Mouse (Mus musculus): ENCODE measurements around the gene Mmp2. TPM values are rescaled to one million over a fixed set of nuclear protein-coding genes. Genes with fewer than 3 reads are reported as not detected.
"Not testable (repeated sequence)": the region's sequence is repeated elsewhere in the genome, so short reads cannot be mapped to it uniquely, and the experiment has no call there.

Mmp2 gene
- polyA plus RNA-seq (2011; ENCODE audit: insufficient read depth, insufficient read length, low replicate concordance, missing spikeins) = 3.0 and 9.6 TPM in 2 replicates

DNA sequence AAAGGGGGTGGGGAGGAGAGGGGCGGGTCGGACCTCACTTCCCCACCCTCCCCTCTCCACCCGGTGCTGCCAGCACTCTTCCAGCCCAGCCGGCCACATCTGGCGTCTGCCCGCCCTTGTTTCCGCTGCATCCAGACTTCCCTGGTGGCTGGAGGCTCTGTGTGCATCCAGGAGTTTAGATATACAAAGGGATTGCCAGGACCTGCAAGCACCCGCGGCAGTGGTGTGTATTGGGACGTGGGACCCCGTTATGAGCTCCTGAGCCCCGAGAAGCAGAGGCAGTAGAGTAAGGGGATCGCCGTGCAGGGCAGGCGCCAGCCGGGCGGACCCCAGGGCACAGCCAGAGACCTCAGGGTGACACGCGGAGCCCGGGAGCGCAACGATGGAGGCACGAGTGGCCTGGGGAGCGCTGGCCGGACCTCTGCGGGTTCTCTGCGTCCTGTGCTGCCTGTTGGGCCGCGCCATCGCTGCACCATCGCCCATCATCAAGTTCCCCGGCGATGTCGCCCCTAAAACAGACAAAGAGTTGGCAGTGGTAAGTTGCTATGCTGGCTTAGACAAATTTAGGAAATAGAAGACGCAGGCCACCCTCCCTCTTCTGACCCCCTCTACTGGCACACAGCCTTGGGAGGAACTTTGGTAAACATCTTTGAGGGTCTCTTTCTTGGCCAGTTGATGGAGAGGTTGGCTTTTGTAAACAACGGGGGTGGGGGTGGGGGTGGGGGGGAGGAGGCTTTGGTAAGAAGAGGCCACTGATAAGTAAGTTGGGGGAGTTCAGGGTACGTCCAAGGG, at the start of gene Mmp2:
TSS of gene Mmp2 (plus strand) at position 49 of the 792 bp plus-strand sequence.
- no peak within 1 kb of the TSS; the same call in 1 of the 2 replicates for H3K27ac ChIP-seq (ENCODE audit: control insufficient read depth, insufficient read depth, low read depth, low read length, poor library complexity)
- H3K4me1 ChIP-seq (ENCODE audit: control insufficient read depth, insufficient read depth, low read length) = no peaks in the 10 kb centered on the region; the same call in 1 of the 2 replicates
- 4% methylated on average over 36 of the region's 37 CpGs for WGBS
- no peak for TF ChIP-seq CTCF (IDR thresholded peaks at IDR 0.05; ENCODE audit: control insufficient read depth, insufficient read depth, low read length)
- no peak for TF ChIP-seq POLR2A (IDR thresholded peaks at IDR 0.05; ENCODE audit: borderline replicate concordance, control insufficient read depth, low read depth, low read length)
- no peak within 1 kb of the TSS for H3K4me3 ChIP-seq (replicated peaks; ENCODE audit: control insufficient read depth, low read depth, low read length)

DNA sequence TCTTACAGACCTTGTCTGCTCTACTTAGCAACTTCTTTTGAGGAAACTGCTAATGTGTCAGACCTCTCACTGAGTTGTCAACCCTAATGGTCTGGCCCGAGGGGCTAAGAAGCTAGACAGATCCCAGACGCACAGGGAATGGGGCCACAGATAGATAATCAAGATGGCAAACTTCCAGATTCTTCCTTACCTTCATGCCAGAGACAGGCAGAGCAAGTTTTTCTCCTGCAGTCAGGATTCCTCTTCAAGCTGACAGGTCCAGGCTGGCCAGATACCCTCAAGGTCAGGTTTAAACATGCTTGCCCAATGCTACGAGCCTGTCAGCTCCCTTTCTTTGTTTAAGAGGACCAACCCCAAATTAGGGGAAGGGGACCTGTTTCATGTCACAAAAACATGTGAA, 46.1 kb upstream of the Mmp2 start:
- WGBS = 72% methylated on average over 3 of the region's 3 CpGs
- H3K27ac ChIP-seq (ENCODE audit: control insufficient read depth, insufficient read depth, low read depth, low read length, poor library complexity) = no peak overlapping the region
- no peak for TF ChIP-seq CTCF (IDR thresholded peaks at IDR 0.05; ENCODE audit: control insufficient read depth, insufficient read depth, low read length)
- TF ChIP-seq POLR2A (IDR thresholded peaks at IDR 0.05; ENCODE audit: borderline replicate concordance, control insufficient read depth, low read depth, low read length) = no peak
- H3K4me1 ChIP-seq (ENCODE audit: control insufficient read depth, insufficient read depth, low read length) = no peaks in the 10 kb centered on the region
- no peak overlapping the region for H3K4me3 ChIP-seq (replicated peaks; ENCODE audit: control insufficient read depth, low read depth, low read length)

DNA sequence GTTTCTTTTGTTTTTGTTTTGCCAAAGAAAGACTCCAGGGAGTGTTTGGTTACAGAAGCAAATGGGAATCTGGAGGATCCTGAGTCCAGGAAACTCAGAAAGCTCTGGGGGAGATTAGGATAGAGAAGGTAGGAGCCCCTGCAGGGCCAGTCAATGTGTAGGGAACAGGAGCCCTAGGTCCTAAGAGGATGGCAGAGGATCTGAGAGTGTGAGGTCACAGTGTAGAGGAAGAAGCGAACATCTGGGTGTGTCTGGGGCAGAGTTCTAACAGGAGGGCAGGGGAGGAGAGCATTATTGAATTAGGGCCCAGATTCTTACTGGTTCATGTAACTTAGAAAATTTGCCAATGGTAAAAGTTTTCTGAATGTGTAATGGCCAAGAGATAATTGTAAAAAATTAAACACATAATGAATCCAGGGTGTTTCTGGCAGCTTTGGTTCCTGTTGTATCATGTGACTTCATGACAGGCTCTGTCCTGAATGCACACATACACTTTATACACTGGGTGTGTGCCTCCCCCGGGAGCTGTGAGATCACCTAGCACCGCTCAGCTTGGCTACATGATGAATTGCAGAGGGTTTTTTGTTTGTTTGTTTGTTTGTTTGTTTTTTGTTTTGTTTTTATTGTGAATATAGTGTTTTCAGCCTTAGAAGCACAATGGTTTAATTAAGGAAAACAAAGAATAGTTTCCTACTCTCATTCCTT, 43.0 kb upstream of the Mmp2 start:
- WGBS = 74% methylated on average over 3 of the region's 3 CpGs
- no peak for TF ChIP-seq POLR2A (IDR thresholded peaks at IDR 0.05; ENCODE audit: borderline replicate concordance, control insufficient read depth, low read depth, low read length)
- no peak for TF ChIP-seq CTCF (IDR thresholded peaks at IDR 0.05; ENCODE audit: control insufficient read depth, insufficient read depth, low read length)
- H3K27ac ChIP-seq (ENCODE audit: control insufficient read depth, insufficient read depth, low read depth, low read length, poor library complexity) = no peak overlapping the region
- H3K4me1 ChIP-seq (ENCODE audit: control insufficient read depth, insufficient read depth, low read length) = no peaks in the 10 kb centered on the region
- H3K4me3 ChIP-seq (replicated peaks; ENCODE audit: control insufficient read depth, low read depth, low read length) = no peak overlapping the region

DNA sequence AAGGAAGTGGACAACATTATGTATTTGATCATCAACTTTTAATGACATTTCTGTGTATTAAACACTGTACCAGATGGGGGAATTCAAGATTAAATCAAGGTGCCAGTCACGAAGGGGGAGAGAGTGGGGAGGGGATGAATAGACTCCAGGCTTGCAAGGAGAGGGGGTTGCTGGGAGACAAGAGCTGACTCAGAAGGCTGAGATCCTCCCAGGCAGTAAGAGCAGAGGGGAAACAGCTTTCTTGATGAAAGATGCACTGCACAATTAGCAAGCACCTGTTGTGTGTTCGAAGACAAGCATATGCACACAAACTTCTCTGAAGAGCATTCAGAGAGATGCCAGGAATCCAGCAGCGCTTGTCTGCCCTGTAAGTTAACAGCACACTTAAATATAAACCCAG, 36.3 kb upstream of the Mmp2 start:
- 62% methylated on average over 3 of the region's 3 CpGs for WGBS
- Histone ChIP-seq H3K4me1 (ENCODE audit: control insufficient read depth, insufficient read depth, low read length) (no peaks in the 10 kb centered on the region), H3K27ac (ENCODE audit: control insufficient read depth, insufficient read depth, low read depth, low read length, poor library complexity) (no peak overlapping the region), H3K4me3 (replicated peaks; ENCODE audit: control insufficient read depth, low read depth, low read length) (no peak overlapping the region)
- TF ChIP-seq CTCF (IDR thresholded peaks at IDR 0.05; ENCODE audit: control insufficient read depth, insufficient read depth, low read length) = no peak

DNA sequence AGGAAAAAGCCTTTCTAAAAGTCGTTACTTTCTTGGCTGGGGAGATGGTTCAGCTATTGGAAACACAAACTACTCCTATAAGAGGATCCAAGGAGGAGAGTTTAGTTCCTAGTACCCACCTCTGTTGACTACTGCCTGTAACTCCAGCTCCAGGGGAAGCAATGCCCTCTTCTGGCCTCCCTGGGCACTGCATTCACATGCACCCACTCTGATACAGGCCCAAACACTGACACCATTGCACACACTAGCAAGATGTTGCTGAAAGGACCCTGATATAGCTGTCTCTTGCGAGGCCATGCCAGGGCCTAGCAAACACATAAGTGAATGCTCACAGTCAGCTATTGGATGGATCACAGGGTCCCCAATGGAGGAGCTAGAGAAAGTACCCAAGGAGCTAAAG, 35.1 kb upstream of the Mmp2 start:
- H3K27ac ChIP-seq (ENCODE audit: control insufficient read depth, insufficient read depth, low read depth, low read length, poor library complexity); H3K4me3 ChIP-seq (replicated peaks; ENCODE audit: control insufficient read depth, low read depth, low read length); H3K4me1 ChIP-seq (ENCODE audit: control insufficient read depth, insufficient read depth, low read length): not testable (repeated sequence)
- 72% methylated on average over 2 of the region's 2 CpGs for WGBS

DNA sequence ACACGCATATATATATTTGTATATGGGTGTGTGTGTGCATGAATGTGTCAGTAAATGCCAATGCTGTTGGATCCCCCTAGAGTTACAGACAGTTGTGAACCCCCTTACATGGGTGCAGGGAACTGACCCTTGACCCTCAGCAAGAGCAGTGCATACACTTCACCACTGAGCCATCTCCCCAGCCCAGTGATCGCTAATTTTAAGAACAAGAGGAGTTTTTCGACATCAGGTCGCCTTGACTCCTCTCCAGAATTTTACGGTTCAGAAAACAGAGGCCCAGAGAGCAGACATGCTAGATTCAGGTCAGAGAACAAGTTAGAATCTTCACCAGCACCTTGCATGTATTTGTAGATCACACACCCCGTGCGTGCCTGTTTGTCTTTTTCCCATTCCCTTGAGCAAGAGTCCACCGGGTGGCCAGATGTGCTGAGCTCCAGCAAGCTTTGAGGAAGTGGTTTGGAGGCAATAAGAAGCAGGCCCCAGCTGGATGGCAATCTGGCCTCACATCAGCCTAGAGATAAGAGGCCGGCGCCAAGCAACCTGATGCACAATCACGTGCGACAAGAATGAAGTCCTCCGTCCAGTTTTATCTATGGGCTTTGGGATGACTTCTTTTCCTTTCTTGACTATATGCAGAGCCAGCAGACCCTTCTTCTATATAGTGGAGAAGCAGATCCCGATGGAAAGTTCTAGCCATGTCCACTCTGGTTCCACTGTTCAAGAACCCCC, 33.1 kb upstream of the Mmp2 start:
- Histone ChIP-seq H3K4me3 (replicated peaks; ENCODE audit: control insufficient read depth, low read depth, low read length) (no peak overlapping the region), H3K27ac (ENCODE audit: control insufficient read depth, insufficient read depth, low read depth, low read length, poor library complexity) (no peak overlapping the region), H3K4me1 (ENCODE audit: control insufficient read depth, insufficient read depth, low read length) (no peaks in the 10 kb centered on the region)
- 37% methylated on average over 14 of the region's 14 CpGs for WGBS
- TF ChIP-seq POLR2A (IDR thresholded peaks at IDR 0.05; ENCODE audit: borderline replicate concordance, control insufficient read depth, low read depth, low read length) (no peak), CTCF (IDR thresholded peaks at IDR 0.05; ENCODE audit: control insufficient read depth, insufficient read depth, low read length) (no peak)

DNA sequence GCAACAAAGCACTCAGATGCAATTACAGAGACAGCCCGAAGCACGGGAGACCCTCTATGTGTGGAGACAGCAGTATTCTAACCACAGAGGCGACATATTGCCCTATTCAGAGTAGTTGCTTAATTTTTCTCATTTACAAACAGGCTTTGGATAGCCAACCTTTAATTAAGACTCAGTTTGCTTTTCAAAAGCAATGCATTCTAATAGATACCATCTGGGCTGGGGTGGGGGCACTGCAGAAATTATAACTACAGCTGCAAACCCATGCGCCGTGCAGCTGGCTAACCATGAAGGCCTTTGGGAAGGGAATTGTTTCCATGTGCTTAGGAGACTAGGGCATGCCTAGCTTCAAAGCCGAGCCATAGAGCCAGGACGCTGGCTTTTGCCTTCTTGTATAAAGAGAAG, 29.6 kb upstream of the Mmp2 start:
- Histone ChIP-seq H3K4me3 (replicated peaks; ENCODE audit: control insufficient read depth, low read depth, low read length) (no peak overlapping the region), H3K27ac (ENCODE audit: control insufficient read depth, insufficient read depth, low read depth, low read length, poor library complexity) (no peak overlapping the region), H3K4me1 (ENCODE audit: control insufficient read depth, insufficient read depth, low read length) (no peaks in the 10 kb centered on the region)
- TF ChIP-seq CTCF (IDR thresholded peaks at IDR 0.05; ENCODE audit: control insufficient read depth, insufficient read depth, low read length) (no peak), POLR2A (IDR thresholded peaks at IDR 0.05; ENCODE audit: borderline replicate concordance, control insufficient read depth, low read depth, low read length) (no peak)
- 79% methylated on average over 7 of the region's 7 CpGs for WGBS

DNA sequence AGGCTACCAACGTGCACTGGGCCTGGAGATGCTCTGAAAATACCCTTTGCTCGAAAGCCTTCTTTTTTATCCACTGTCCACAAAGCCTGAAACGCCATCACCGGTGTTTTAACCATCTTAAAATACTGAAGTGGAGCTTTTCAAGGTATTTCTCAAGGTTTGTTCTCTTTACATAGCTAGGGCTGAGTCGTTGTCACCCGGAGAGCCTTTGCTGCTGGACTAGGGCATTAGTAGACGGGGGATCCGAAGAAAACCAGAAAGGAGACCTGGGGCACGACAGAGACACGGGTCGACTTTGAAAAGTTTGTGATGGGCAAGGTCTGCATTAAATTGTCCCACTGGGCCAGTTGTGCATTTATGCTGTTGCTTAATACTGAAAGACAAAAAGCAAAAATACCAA, 27.7 kb upstream of the Mmp2 start:
- no peak overlapping the region for H3K27ac ChIP-seq (ENCODE audit: control insufficient read depth, insufficient read depth, low read depth, low read length, poor library complexity)
- TF ChIP-seq CTCF (IDR thresholded peaks at IDR 0.05; ENCODE audit: control insufficient read depth, insufficient read depth, low read length) (no peak), POLR2A (IDR thresholded peaks at IDR 0.05; ENCODE audit: borderline replicate concordance, control insufficient read depth, low read depth, low read length) (no peak)
- WGBS = 81% methylated on average over 11 of the region's 11 CpGs

More for the DNA sequence above, 27.7 kb upstream of the Mmp2 start:
- Histone ChIP-seq H3K4me1 (ENCODE audit: control insufficient read depth, insufficient read depth, low read length) (no peaks in the 10 kb centered on the region), H3K4me3 (replicated peaks; ENCODE audit: control insufficient read depth, low read depth, low read length) (no peak overlapping the region)

Data from bone marrow, adult 2 months (tissue).